Mouse (Mus musculus): ENCODE results near the gene Zfp704.

DNA sequence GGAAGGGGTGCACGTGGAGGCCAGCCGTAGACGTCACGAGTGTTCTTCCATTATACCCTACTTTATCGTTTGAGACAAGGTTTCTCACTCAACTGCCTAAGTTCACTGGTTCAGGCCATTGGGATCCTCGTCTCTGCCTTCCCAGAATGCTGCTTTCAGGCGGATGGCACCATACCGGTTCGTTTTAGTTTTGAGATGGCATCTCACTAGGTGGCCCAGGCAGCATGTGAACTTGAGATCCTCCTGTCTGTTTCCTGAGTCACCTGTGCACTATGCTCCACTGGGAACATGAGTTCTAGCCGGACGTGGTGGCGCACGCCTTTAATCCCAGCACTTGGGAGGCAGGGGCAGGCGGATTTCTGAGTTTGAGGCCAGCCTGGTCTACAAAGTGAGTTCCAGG lies 68.3 kb downstream of the Zfp704 start:
- TF ChIP-seq GATA1 (IDR thresholded peaks at IDR 0.05; ENCODE audit: borderline replicate concordance, low read length) = no peak
- no peak for TF ChIP-seq FLI1 (IDR thresholded peaks at IDR 0.05; ENCODE audit: low read length)

All from megakaryocyte, embryonic 14.5 days (primary cell).